Mouse (Mus musculus) neural tube, embryonic 11.5 days (tissue): ENCODE measurements around the gene Bglap3. TPM values are rescaled to one million over a fixed set of nuclear protein-coding genes. Genes with fewer than 3 reads are reported as not detected.
A peak's percentile ranks its signal among the peaks of the same experiment; 100 is the strongest.

Source experiments
- ATAC-seq: fragments of 200-750 bp; cut with Nextera tagmentation; 2 replicates; pipeline ENCODE4 v1.8.0; 2017; ENCODE audit warnings: moderate number of reproducible peaks, mild to moderate bottlenecking, moderate TSS enrichment, moderate library complexity; ENCODE audit not compliant: insufficient read depth, low FRiP score, low TSS enrichment
- DNase-seq: peaks from one replicate; pipeline ENCODE4 v3.0.0-alpha.2; 2015; ENCODE audit warnings: low spot score
- H3K27ac ChIP-seq: fragments of 300-500 bp; sonication (generic); 2 replicates; pipeline ENCODE4 v1.5.1; 2014; ENCODE audit warnings: low read depth, mild to moderate bottlenecking, low read length
- H3K27me3 ChIP-seq: fragments of 300-500 bp; sonication (generic); 2 replicates; pipeline ENCODE4 v1.6.1; 2014; ENCODE audit warnings: mild to moderate bottlenecking, low read length, mixed read lengths; ENCODE audit not compliant: control insufficient read depth, insufficient read depth
- H3K36me3 ChIP-seq: fragments of 300-500 bp; sonication (generic); 2 replicates; pipeline ENCODE4 v1.6.1; 2014; ENCODE audit warnings: mild to moderate bottlenecking, low read length, moderate library complexity, mixed read lengths; ENCODE audit not compliant: control insufficient read depth, insufficient read depth
- H3K4me1 ChIP-seq: fragments of 300-500 bp; sonication (generic); 2 replicates; pipeline ENCODE4 v1.6.1; 2014; ENCODE audit warnings: low read length, mixed read lengths; ENCODE audit not compliant: control insufficient read depth, insufficient read depth
- H3K4me2 ChIP-seq: fragments of 300-500 bp; sonication (generic); 2 replicates; pipeline ENCODE4 v1.6.1; 2014; ENCODE audit warnings: low read depth, mild to moderate bottlenecking, moderate library complexity
- H3K4me3 ChIP-seq: fragments of 300-500 bp; sonication (generic); 2 replicates; pipeline ENCODE4 v1.5.1; 2014; ENCODE audit warnings: low read depth, low read length
- H3K9ac ChIP-seq: fragments of 300-500 bp; sonication (generic); 2 replicates; pipeline ENCODE4 v1.6.1; 2014; ENCODE audit warnings: mild to moderate bottlenecking, low read length
- H3K9me3 ChIP-seq: fragments of 300-500 bp; sonication (generic); 2 replicates; pipeline ENCODE4 v1.6.1; 2016; ENCODE audit warnings: low read length; ENCODE audit not compliant: control insufficient read depth
- WGBS: fragments of 180-500 bp; shearing (Covaris S2); extraction: QIAGEN DNeasy Blood & Tissue Kit; methylation state at CpG from one replicate; pipeline ENCODE4 v1.1.7; 2014; 5-methylcytosine and 5-hydroxymethylcytosine counted together
- polyA plus RNA-seq: library from polyadenylated mRNA; unstranded; fragments of >200 nt; fragmentation: Nextera tagmentation; extraction: Ambion mirVana; gene quantifications from 2 replicates; pipeline ENCODE4 v1.2.1, GENCODE M21; 2014

The Bglap3 gene
- polyA plus RNA-seq, 1 experiment from 2014 or later, result 0.31 TPM

- 75% methylated on average over 5 of the region's 5 CpGs for WGBS
- H3K9me3 ChIP-seq, result no peaks in the 10 kb centered on the region
- no peaks in the 10 kb centered on the region for H3K4me1 ChIP-seq
- DNase-seq, result peak; percentile 24
- H3K4me2 ChIP-seq, result no peak overlapping the region
- no peak for ATAC-seq
- H3K4me3 ChIP-seq, result no peak overlapping the region
- no peak overlapping the region for H3K27ac ChIP-seq
- H3K27me3 ChIP-seq, result peaks cover 6% of the 10 kb centered on the region; the same call in 1 of the 2 replicates
- no peak overlapping the region for H3K9ac ChIP-seq
- peaks cover 39% of the 10 kb centered on the region for H3K36me3 ChIP-seq
These were observed 13.0 kb downstream of the Bglap3 start for GRCm38 (mm10) chr3:88359584-88359983.

DNA sequence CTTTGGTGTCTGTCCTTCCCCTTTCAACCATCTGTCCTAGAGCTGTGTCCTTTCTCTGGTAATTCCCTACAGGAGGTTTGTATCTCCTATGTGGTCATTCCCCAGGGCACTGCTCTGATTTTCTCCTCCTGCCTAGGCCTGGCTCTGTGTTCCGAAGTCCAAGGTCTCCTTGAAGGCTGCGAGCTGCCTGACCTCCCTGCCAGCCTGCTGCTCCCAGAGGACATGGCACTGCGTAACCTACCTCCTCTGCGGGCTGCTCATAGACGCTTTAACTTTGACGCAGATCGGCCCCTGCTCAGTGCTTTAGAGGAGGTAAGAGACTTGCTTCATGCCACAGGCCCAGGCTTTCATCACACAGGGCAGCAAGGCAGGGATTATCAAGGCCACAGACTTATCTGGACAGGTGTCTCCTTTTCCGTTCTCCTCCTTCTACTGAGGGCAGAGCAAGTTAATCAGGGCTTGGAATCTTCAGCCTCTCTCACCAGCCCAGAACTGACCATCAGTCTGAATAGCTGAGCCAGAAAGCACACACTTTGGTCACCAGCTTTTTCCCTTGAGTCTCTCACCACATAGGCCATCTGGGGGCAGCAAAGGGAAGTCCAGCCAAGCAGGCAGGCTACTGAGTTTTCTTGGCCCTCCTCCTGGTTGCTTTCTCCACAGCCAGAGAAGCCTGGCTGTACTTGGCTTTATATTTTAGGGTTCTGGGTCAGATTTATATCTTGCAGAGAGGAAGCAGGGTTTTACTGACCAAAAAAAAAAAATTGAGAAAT, 18.0 kb downstream of the Bglap3 start:
- Histone ChIP-seq H3K36me3 (peaks cover 61% of the 10 kb centered on the region), H3K4me3 (no peak overlapping the region), H3K4me1 (no peaks in the 10 kb centered on the region), H3K27ac (no peak overlapping the region), H3K27me3 (no peaks in the 10 kb centered on the region), H3K9me3 (no peaks in the 10 kb centered on the region), H3K4me2 (no peak overlapping the region), H3K9ac (no peak overlapping the region)
- WGBS, result 95% methylated on average over 8 of the region's 8 CpGs
- no peak for ATAC-seq
- DNase-seq, result peak; percentile 5

DNA sequence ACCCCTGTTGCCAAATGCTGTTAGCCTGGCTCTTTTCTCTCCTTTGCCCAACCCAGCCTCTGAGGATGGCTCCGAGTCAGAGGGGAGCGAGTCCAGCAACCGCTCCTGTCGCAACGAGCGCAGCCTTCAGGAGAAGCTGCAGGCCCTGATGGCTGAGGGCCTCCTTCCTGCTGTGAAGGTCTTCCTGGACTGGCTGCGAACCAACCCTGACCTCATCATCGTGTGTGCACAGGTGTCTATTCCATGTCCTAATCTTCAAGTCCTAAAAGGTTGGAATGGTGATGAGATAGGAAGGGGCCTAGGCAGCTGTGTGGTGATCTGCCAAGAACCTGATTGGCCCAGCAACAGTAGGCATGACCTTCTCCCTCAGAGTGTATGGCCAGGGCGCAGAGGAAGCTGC, 19.6 kb downstream of the Bglap3 start:
- Histone ChIP-seq H3K4me1 (no peaks in the 10 kb centered on the region), H3K4me2 (no peak overlapping the region), H3K27me3 (no peaks in the 10 kb centered on the region), H3K9me3 (no peaks in the 10 kb centered on the region), H3K27ac (no peak overlapping the region), H3K36me3 (peaks cover 57% of the 10 kb centered on the region), H3K9ac (no peak overlapping the region), H3K4me3 (no peak overlapping the region)
- 97% methylated on average over 9 of the region's 9 CpGs for WGBS
- no peak for ATAC-seq
- peak; percentile 10 for DNase-seq

GRCm38 (mm10) chr3:88350732-88351131, 21.8 kb downstream of the Bglap3 start:
- DNase-seq (no peak), ATAC-seq (no peak)
- Histone ChIP-seq H3K4me2 (no peak overlapping the region), H3K27ac (no peak overlapping the region), H3K9me3 (no peaks in the 10 kb centered on the region), H3K27me3 (no peaks in the 10 kb centered on the region), H3K36me3 (peaks cover 51% of the 10 kb centered on the region), H3K9ac (no peak overlapping the region), H3K4me1 (no peaks in the 10 kb centered on the region), H3K4me3 (no peak overlapping the region)
- 93% methylated on average over 13 of the region's 13 CpGs for WGBS

DNA sequence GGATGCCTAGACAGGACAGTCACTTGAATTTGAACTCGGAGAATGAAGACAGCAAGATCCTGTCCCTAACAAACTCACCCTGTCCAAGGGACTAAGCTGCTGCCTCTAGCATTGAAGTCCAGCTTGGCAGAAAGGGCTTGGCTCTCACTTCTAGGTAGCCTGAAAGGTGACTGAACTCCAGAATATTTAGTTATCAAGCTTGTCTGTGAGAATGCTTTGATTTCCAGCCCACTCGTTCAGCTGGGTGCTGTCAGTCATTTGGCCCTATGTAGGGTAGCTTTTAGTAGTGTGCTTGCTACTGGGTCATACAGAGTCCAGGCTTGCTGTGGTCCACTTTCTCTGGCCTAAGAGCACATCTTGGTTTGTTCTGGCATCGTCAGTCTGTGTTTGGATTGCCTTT, 33.5 kb downstream of the Bglap3 start:
- H3K4me2 ChIP-seq, result no peak overlapping the region
- DNase-seq (peak; percentile 7), ATAC-seq (no peak)
- H3K27me3 ChIP-seq, result no peaks in the 10 kb centered on the region
- H3K9ac ChIP-seq, result no peak overlapping the region
- H3K36me3 ChIP-seq, result peaks cover 17% of the 10 kb centered on the region
- H3K9me3 ChIP-seq, result no peaks in the 10 kb centered on the region
- H3K27ac ChIP-seq, result no peak overlapping the region
- H3K4me3 ChIP-seq, result no peak overlapping the region
- WGBS, result 79% methylated on average over 3 of the region's 3 CpGs
- peaks cover 10% of the 10 kb centered on the region; the same call in 1 of the 2 replicates for H3K4me1 ChIP-seq

- no peaks in the 10 kb centered on the region for H3K9me3 ChIP-seq
- 94% methylated on average over 7 of the region's 7 CpGs for WGBS
- H3K4me3 ChIP-seq, result no peak overlapping the region
- no peaks in the 10 kb centered on the region for H3K27me3 ChIP-seq
- no peak overlapping the region for H3K9ac ChIP-seq
- ATAC-seq, result no peak
- peak; percentile 5 for DNase-seq
- H3K4me1 ChIP-seq, result peaks cover 10% of the 10 kb centered on the region; the same call in 1 of the 2 replicates
- peaks cover 10% of the 10 kb centered on the region for H3K36me3 ChIP-seq
- H3K4me2 ChIP-seq, result no peak overlapping the region
- no peak overlapping the region for H3K27ac ChIP-seq
These were observed 34.2 kb downstream of the Bglap3 start for GRCm38 (mm10) chr3:88338316-88338715.

GRCm38 (mm10) chr3:88337367-88338020, 35.0 kb downstream of the Bglap3 start:
- Histone ChIP-seq H3K9me3 (no peaks in the 10 kb centered on the region), H3K27me3 (no peaks in the 10 kb centered on the region), H3K27ac (no peak overlapping the region), H3K9ac (no peak overlapping the region), H3K4me3 (no peak overlapping the region), H3K4me1 (peaks cover 10% of the 10 kb centered on the region; the same call in 1 of the 2 replicates), H3K4me2 (peak overlapping the region; percentile 23; the same call in 1 of the 2 replicates), H3K36me3 (peaks cover 4% of the 10 kb centered on the region; the same call in 1 of the 2 replicates)
- 81% methylated on average over 11 of the region's 11 CpGs for WGBS
- ATAC-seq, result no peak
- DNase-seq, result peak; percentile 9

DNA sequence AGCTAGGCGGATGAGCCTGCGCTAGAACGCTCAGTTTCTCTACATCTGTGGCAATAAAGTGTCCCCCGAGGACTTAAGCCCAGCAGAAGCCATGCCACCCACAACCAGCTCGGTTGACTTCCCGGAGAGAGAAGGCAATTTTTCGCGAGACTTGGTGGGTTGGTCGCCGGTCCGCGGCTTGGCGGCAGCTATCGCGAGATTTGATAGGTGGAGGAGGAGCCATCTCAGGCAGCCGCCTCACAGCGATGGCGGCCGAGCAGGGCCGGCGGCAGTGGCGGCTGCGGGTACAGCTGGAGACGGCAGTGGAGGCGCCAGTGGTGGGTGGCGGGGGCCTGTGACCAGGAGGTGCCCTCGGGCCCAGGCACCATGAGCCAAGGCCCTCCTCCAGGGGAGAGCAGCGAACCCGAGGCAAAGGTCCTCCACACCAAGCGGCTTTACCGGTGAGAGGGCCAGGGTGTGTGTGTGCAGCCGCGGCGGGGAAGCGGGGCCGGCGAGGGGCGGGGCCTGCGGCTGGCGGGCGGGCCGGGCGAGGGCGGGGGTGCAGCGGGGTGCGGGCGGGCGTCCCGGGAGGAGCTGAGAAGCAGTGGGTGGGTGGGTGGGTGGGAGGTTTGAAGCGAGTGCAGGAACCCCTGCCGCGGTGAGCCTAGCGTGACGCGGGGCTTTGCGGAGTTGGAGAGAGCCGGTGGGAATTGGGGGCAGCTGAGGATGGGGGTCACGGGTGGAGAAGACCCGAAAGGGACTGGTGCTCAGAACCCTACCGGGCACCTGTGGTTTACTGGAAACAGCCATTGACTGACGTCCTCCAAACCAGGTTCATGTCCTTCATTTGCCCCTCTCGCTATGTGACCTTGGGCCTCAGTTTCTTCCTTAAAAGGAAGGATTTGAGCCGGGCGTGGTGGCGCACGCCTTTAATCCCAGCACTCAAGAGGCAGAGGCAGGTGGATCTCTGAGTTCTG, 36.2 kb downstream of the Bglap3 start, which contains the start of the genes Tmem79 and Smg5:
Tmem79 (minus strand) TSS at position 91 of the 956 bp plus-strand sequence.
Smg5 (plus strand) TSS at position 203 of the 956 bp plus-strand sequence.
- Histone ChIP-seq H3K27ac (peak within 1 kb of the TSS; percentile 67), H3K9ac (peak within 1 kb of the TSS; percentile 80), H3K27me3 (no peaks in the 10 kb centered on the region), H3K36me3 (no peaks in the 10 kb centered on the region), H3K4me2 (peak within 1 kb of the TSS; percentile 65), H3K4me1 (peaks cover 10% of the 10 kb centered on the region; the same call in 1 of the 2 replicates), H3K9me3 (no peaks in the 10 kb centered on the region), H3K4me3 (peak within 1 kb of the TSS; percentile 63)
- 2% methylated on average over 46 of the region's 66 CpGs for WGBS
- ATAC-seq, result peak; percentile 92
- DNase-seq, result peak; percentile 94
